Mouse (Mus musculus) gastrocnemius, postnatal 36 days (tissue): ENCODE results near the gene 2200002D01Rik. TPM values are rescaled to one million over a fixed set of nuclear protein-coding genes. Genes with fewer than 3 reads are reported as not detected.

Experiments
- DNase-seq, 2 experiments: peaks; one replicate each; pipeline ENCODE4 v3.0.0; 2022
- intact Hi-C: fragments of 180-260 bp; cut with DNase I; formaldehyde crosslinking; loops from one replicate; pipeline ENCODE4 v1.15.1; 2025
- total RNA-seq, 2 experiments: library from RNA; stranded (reverse); gene quantifications; 2 replicates each; pipeline ENCODE4 v1.2.3; 2021

The 2200002D01Rik gene
- total RNA-seq, 2 experiments from 2014 or later, result 0.28 to 0.86 TPM

- no peak for DNase-seq
- intact Hi-C loops, result no loop called here
Observed at GRCm38 (mm10) chr7:29281201-29282073, 33.2 kb upstream of the 2200002D01Rik start, which contains the start of gene Spint2. Gene Spint2, minus strand, starts transcription at chr7:29281912.

- intact Hi-C loops, result no loop called here
- no peak for DNase-seq
Observed at GRCm38 (mm10) chr7:29280801-29281200, 32.5 kb upstream of the 2200002D01Rik start.

- no peak for DNase-seq
- intact Hi-C loops, result no loop called here
Observed at GRCm38 (mm10) chr7:29279924-29280323, 31.7 kb upstream of the 2200002D01Rik start.

GRCm38 (mm10) chr7:29279261-29279660, 31.0 kb upstream of the 2200002D01Rik start:
- intact Hi-C loops, result no loop called here
- DNase-seq, result no peak

GRCm38 (mm10) chr7:29277510-29277909, 29.2 kb upstream of the 2200002D01Rik start:
- intact Hi-C loops, result no loop called here

GRCm38 (mm10) chr7:29276715-29277114, 28.4 kb upstream of the 2200002D01Rik start:
- intact Hi-C loops, result no loop called here
- DNase-seq, result no peak

More at GRCm38 (mm10) chr7:29277510-29277909, 29.2 kb upstream of the 2200002D01Rik start:
- DNase-seq, result no peak

GRCm38 (mm10) chr7:29271687-29272465, 23.6 kb upstream of the 2200002D01Rik start:
- intact Hi-C loops, result no loop called here
- no peak for DNase-seq

GRCm38 (mm10) chr7:29270445-29270844, 22.2 kb upstream of the 2200002D01Rik start:
- DNase-seq, result no peak
- intact Hi-C loops, result no loop called here

- no peak for DNase-seq
- intact Hi-C loops, result no loop called here
Observed at GRCm38 (mm10) chr7:29266931-29267330, 18.7 kb upstream of the 2200002D01Rik start.

GRCm38 (mm10) chr7:29265636-29266035, 17.4 kb upstream of the 2200002D01Rik start:
- DNase-seq, result no peak
- intact Hi-C loops, result no loop called here

GRCm38 (mm10) chr7:29263831-29264230, 15.6 kb upstream of the 2200002D01Rik start:
- intact Hi-C loops, result no loop called here

GRCm38 (mm10) chr7:29262151-29262550, 13.9 kb upstream of the 2200002D01Rik start:
- intact Hi-C loops, result no loop called here
- DNase-seq, result no peak

More at GRCm38 (mm10) chr7:29263831-29264230, 15.6 kb upstream of the 2200002D01Rik start:
- no peak for DNase-seq

GRCm38 (mm10) chr7:29259781-29260730, 11.8 kb upstream of the 2200002D01Rik start:
- intact Hi-C loops, result no loop called here
- DNase-seq, result no peak

- no peak for DNase-seq
- intact Hi-C loops, result no loop called here
Observed at GRCm38 (mm10) chr7:29257368-29257767, 9.1 kb upstream of the 2200002D01Rik start.

GRCm38 (mm10) chr7:29255875-29256274, 7.6 kb upstream of the 2200002D01Rik start:
- intact Hi-C loops, result no loop called here
- DNase-seq, result no peak

- no peak for DNase-seq
- intact Hi-C loops, result no loop called here
Observed at GRCm38 (mm10) chr7:29253842-29254241, 5.6 kb upstream of the 2200002D01Rik start.

GRCm38 (mm10) chr7:29251166-29251565, 2.9 kb upstream of the 2200002D01Rik start:
- DNase-seq, result no peak
- intact Hi-C loops, result no loop called here

GRCm38 (mm10) chr7:29247706-29248105, 560 bp downstream of the 2200002D01Rik start:
- intact Hi-C loops, result loop anchor here (5.0 kb wide), 1 partner anchor 120 kb away; the partner anchor contains the start of gene Ryr1
- no peak for DNase-seq

- intact Hi-C loops, result loop anchor here (5.0 kb wide), 1 partner anchor 120 kb away; the partner anchor contains the start of gene Ryr1
- peak; percentile 57 to 76 for DNase-seq
Observed at GRCm38 (mm10) chr7:29247314-29247700, 959 bp downstream of the 2200002D01Rik start.
